Mouse (Mus musculus): Measurements from ENCODE around the gene Vash1. TPM values are rescaled to one million over a fixed set of nuclear protein-coding genes. Genes with fewer than 3 reads are reported as not detected.

Vash1 gene
- polyA plus RNA-seq, 1 experiment = 3.0 TPM

- H3K4me1 ChIP-seq (replicated peaks; ENCODE audit: control insufficient read depth, insufficient read depth, low read length) = no peaks in the 10 kb centered on the region; the same call in 1 of the 2 replicates
- 88% methylated on average over 5 of the region's 5 CpGs for WGBS
- no peaks in the 10 kb centered on the region for H3K27me3 ChIP-seq (ENCODE audit: control insufficient read depth, insufficient read depth, low read length)
- no peak for TF ChIP-seq POLR2A (IDR thresholded peaks at IDR 0.05; ENCODE audit: control insufficient read depth, extremely low read depth, insufficient read depth, low read length, poor library complexity)
- TF ChIP-seq CTCF (IDR thresholded peaks at IDR 0.05; ENCODE audit: borderline replicate concordance, control insufficient read depth, extremely low read depth, insufficient read depth, low read length, poor library complexity) = no peak
- no peaks in the 10 kb centered on the region for H3K36me3 ChIP-seq (ENCODE audit: control insufficient read depth, insufficient read depth, low read length)
- no peak overlapping the region for H3K27ac ChIP-seq (ENCODE audit: control insufficient read depth, insufficient read depth, low read length)
- no peak for DNase-seq
- no peak overlapping the region for H3K4me3 ChIP-seq (ENCODE audit: control insufficient read depth, insufficient read depth, low read length)
Measured at GRCm38 (mm10) chr12:86721453-86721852, 43.0 kb downstream of the Vash1 start.

DNA sequence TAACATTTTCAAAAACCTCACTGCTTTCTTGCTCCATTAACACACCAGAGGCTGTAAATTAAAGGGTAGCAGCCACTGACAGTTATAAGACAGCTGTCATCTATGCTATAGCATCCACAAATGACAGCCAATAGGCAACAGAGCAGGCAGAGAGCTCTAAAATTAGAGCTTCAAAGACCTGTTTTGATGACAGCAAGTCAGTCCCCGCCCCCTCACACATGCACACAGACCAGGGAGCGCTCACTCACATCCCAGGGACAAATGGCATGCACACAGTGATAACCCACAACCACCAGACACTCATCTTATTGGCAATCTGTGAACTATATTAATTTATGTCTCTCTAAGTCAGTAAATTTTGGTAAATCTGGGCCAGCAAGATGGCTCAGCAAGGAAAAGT, 45.8 kb downstream of the Vash1 start:
- Histone ChIP-seq H3K27ac (ENCODE audit: control insufficient read depth, insufficient read depth, low read length) (no peak overlapping the region), H3K36me3 (ENCODE audit: control insufficient read depth, insufficient read depth, low read length) (no peaks in the 10 kb centered on the region), H3K27me3 (ENCODE audit: control insufficient read depth, insufficient read depth, low read length) (no peaks in the 10 kb centered on the region), H3K4me1 (replicated peaks; ENCODE audit: control insufficient read depth, insufficient read depth, low read length) (no peaks in the 10 kb centered on the region; the same call in 1 of the 2 replicates), H3K4me3 (ENCODE audit: control insufficient read depth, insufficient read depth, low read length) (no peak overlapping the region)
- TF ChIP-seq POLR2A (IDR thresholded peaks at IDR 0.05; ENCODE audit: control insufficient read depth, extremely low read depth, insufficient read depth, low read length, poor library complexity) (no peak), CTCF (IDR thresholded peaks at IDR 0.05; ENCODE audit: borderline replicate concordance, control insufficient read depth, extremely low read depth, insufficient read depth, low read length, poor library complexity) (no peak)
- WGBS = 82% methylated on average over 2 of the region's 2 CpGs
- no peak for DNase-seq

DNA sequence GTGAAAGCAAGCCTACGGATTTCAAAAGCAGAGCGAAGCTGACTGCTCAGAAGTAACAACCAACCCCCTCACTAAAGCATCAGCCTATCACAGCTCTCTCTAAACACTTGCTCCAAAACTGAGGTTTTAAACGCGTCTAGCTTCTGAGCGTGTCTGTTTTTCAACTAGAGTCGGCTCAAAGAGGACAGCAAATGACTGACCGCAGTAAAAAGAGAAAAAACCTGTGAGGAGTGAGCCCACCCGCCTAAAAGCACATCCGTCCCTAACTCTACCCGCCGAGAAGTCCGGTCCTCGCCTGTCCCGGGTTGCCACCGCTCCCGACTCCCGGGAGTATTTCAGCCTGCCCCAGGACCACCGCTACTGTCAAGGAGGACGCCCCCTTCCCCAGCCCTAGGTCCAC, 47.2 kb downstream of the Vash1 start:
- Histone ChIP-seq H3K4me3 (ENCODE audit: control insufficient read depth, insufficient read depth, low read length) (peak overlapping the region; percentile 85), H3K36me3 (ENCODE audit: control insufficient read depth, insufficient read depth, low read length) (no peaks in the 10 kb centered on the region), H3K27ac (ENCODE audit: control insufficient read depth, insufficient read depth, low read length) (no peak overlapping the region), H3K4me1 (replicated peaks; ENCODE audit: control insufficient read depth, insufficient read depth, low read length) (no peaks in the 10 kb centered on the region; the same call in 1 of the 2 replicates), H3K27me3 (ENCODE audit: control insufficient read depth, insufficient read depth, low read length) (no peaks in the 10 kb centered on the region)
- TF ChIP-seq POLR2A (IDR thresholded peaks at IDR 0.05; ENCODE audit: control insufficient read depth, extremely low read depth, insufficient read depth, low read length, poor library complexity) (no peak), CTCF (IDR thresholded peaks at IDR 0.05; ENCODE audit: borderline replicate concordance, control insufficient read depth, extremely low read depth, insufficient read depth, low read length, poor library complexity) (no peak)
- WGBS = 1% methylated on average over 19 of the region's 19 CpGs
- no peak for DNase-seq

GRCm38 (mm10) chr12:86726120-86726640, 47.7 kb downstream of the Vash1 start, which contains the start of gene Angel1:
TSS of gene Angel1 (minus strand) at chr12:86726460.
- Histone ChIP-seq H3K4me3 (ENCODE audit: control insufficient read depth, insufficient read depth, low read length) (peak within 1 kb of the TSS; percentile 85), H3K4me1 (replicated peaks; ENCODE audit: control insufficient read depth, insufficient read depth, low read length) (no peaks in the 10 kb centered on the region; the same call in 1 of the 2 replicates), H3K27me3 (ENCODE audit: control insufficient read depth, insufficient read depth, low read length) (no peaks in the 10 kb centered on the region), H3K36me3 (ENCODE audit: control insufficient read depth, insufficient read depth, low read length) (no peaks in the 10 kb centered on the region), H3K27ac (ENCODE audit: control insufficient read depth, insufficient read depth, low read length) (no peak within 1 kb of the TSS)
- peak; percentile 75 for TF ChIP-seq POLR2A (IDR thresholded peaks at IDR 0.05; ENCODE audit: control insufficient read depth, extremely low read depth, insufficient read depth, low read length, poor library complexity)
- peak; percentile 59; the same call in 1 of the 2 replicates for TF ChIP-seq CTCF (IDR thresholded peaks at IDR 0.05; ENCODE audit: borderline replicate concordance, control insufficient read depth, extremely low read depth, insufficient read depth, low read length, poor library complexity)
- under 1% methylated on average over 44 of the region's 44 CpGs for WGBS
- peak; percentile 99 for DNase-seq

DNA sequence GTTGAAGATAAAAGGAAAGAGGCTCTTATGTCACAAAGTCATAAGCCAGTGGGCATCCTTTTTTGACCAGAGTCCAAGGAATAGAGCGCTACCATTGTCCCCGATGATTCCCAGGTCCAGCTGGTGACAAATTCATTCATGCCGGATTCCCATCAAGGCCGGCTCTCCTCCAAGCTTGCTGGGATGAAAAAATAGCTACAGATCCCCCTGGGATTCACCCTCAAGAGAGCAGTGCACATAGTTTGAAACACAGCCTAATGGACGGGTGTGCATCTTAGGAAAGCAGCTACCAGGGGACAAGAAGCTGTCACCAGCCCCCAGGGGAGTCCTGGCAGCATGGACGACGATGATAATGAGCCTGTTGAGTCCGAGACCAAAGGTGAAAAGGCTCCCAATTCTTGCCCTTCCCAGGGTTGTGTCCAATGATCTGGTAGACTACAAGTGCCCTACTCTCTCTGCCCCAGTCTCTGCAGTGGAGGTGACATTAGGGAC, 55.9 kb downstream of the Vash1 start, which contains the start of gene Lrrc74a:
Gene Lrrc74a (plus strand): TSS at position 51 of the 492 bp plus-strand sequence.
- TF ChIP-seq CTCF (IDR thresholded peaks at IDR 0.05; ENCODE audit: borderline replicate concordance, control insufficient read depth, extremely low read depth, insufficient read depth, low read length, poor library complexity) = no peak
- TF ChIP-seq POLR2A (IDR thresholded peaks at IDR 0.05; ENCODE audit: control insufficient read depth, extremely low read depth, insufficient read depth, low read length, poor library complexity) = no peak
- DNase-seq = no peak
- Histone ChIP-seq H3K27me3 (ENCODE audit: control insufficient read depth, insufficient read depth, low read length) (no peaks in the 10 kb centered on the region), H3K4me3 (ENCODE audit: control insufficient read depth, insufficient read depth, low read length) (no peak within 1 kb of the TSS), H3K4me1 (replicated peaks; ENCODE audit: control insufficient read depth, insufficient read depth, low read length) (no peaks in the 10 kb centered on the region), H3K36me3 (ENCODE audit: control insufficient read depth, insufficient read depth, low read length) (no peaks in the 10 kb centered on the region), H3K27ac (ENCODE audit: control insufficient read depth, insufficient read depth, low read length) (no peak within 1 kb of the TSS)
- 94% methylated on average over 8 of the region's 8 CpGs for WGBS

Other genes with a start within 250 kb of the Vash1 start
- 6.7 and 8.4 TPM in 2 replicates for gene Angel1, start 47.8 kb downstream of the Vash1 start, polyA plus RNA-seq (2012; rRNA removed)
- gene Lrrc74a, start 55.7 kb downstream of the Vash1 start, polyA plus RNA-seq (2012; rRNA removed) = 0.08 TPM in 1 of 2 replicates, not detected in the other
- 38.6 and 46.1 TPM in 2 replicates for gene Irf2bpl, start 206.1 kb downstream of the Vash1 start, polyA plus RNA-seq (2012; rRNA removed)